Mouse (Mus musculus) ES-Bruce4 (cell line): ENCODE measurements around the gene Tspan3.

Experiments used
- CTCF ChIP-seq: IDR thresholded peaks from one replicate; pipeline ENCODE4 v1.8.1; 2011; ENCODE audit warnings: low read depth, low read length
- EP300 ChIP-seq: IDR thresholded peaks from 2 replicates; pipeline ENCODE4 v1.6.1; 2011; ENCODE audit warnings: low read depth, low read length; ENCODE audit not compliant: insufficient read depth
- POLR2A ChIP-seq: IDR thresholded peaks from one replicate; pipeline ENCODE4 v1.8.1; 2011; ENCODE audit warnings: low read length; ENCODE audit not compliant: insufficient read depth

DNA sequence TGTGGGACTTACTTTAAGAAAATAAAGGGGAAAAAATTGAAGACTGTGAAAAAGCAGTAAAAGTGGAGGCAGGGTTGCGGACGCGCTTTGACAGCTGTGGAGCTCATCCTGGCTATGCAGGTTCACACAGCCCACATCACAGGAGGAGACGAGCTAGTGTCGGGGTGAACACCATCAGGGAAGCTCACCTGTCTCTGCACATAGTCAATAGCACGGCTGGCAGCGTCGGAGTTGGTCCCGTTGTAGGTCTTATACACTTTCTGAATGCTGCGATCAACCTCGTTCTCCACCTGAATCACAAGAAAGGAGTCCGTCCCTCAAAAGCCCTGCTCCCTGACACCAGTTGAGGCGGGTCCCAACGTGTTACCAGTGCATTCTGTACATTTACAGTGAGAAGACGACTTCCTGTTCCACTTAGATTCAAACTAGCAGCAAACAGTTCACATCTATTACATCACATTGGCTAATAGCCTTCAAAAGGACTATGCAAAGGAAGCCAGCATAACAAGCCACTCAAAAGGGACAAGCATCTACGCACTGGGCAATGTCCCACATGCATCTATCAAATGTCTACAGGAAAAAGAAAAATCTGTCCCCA lies 18.9 kb downstream of the Tspan3 start:
- TF ChIP-seq CTCF (no peak), POLR2A (no peak), EP300 (no peak)
